Mouse (Mus musculus) midbrain, embryonic 14.5 days (tissue): ENCODE results near the gene Ffar1. TPM values are rescaled to one million over a fixed set of nuclear protein-coding genes. Genes with fewer than 3 reads are reported as not detected.
A peak's percentile ranks its signal among the peaks of the same experiment; 100 is the strongest.

Experiments used
- ATAC-seq: fragments of 200-750 bp; cut with Nextera tagmentation; 2 replicates; pipeline ENCODE4 v1.8.0; 2017; ENCODE audit warnings: moderate number of reproducible peaks, moderate library complexity; ENCODE audit not compliant: low FRiP score, low TSS enrichment
- DNase-seq: peaks from one replicate; pipeline ENCODE4 v3.0.0-alpha.2; 2015
- H3K27ac ChIP-seq: fragments of 300-500 bp; sonication (generic); replicated peaks from 2 replicates; pipeline ENCODE4 v1.5.1; 2014; ENCODE audit warnings: mild to moderate bottlenecking, low read depth, low read length, moderate library complexity
- H3K27me3 ChIP-seq: fragments of 300-500 bp; sonication (generic); 2 replicates; pipeline ENCODE4 v1.6.1; 2014; ENCODE audit warnings: low read length, control low read depth, mixed read lengths; ENCODE audit not compliant: control insufficient read depth, insufficient read depth
- H3K36me3 ChIP-seq: fragments of 300-500 bp; sonication (generic); 2 replicates; pipeline ENCODE4 v1.6.1; 2014; ENCODE audit warnings: low read length, control low read depth; ENCODE audit not compliant: control insufficient read depth, insufficient read depth
- H3K4me1 ChIP-seq: fragments of 300-500 bp; sonication (generic); 2 replicates; pipeline ENCODE4 v1.6.1; 2014; ENCODE audit warnings: mild to moderate bottlenecking, antibody characterized with exemption, low read length, control low read depth; ENCODE audit not compliant: control insufficient read depth, insufficient read depth
- H3K4me2 ChIP-seq: fragments of 300-500 bp; sonication (generic); 2 replicates; pipeline ENCODE4 v1.6.1; 2014; ENCODE audit warnings: mild to moderate bottlenecking, low read length, moderate library complexity
- H3K4me3 ChIP-seq: fragments of 300-500 bp; sonication (generic); replicated peaks from 2 replicates; pipeline ENCODE4 v1.5.1; 2014; ENCODE audit warnings: low read depth, low read length
- H3K9ac ChIP-seq: fragments of 300-500 bp; sonication (generic); replicated peaks from 2 replicates; pipeline ENCODE4 v1.6.1; 2014; ENCODE audit warnings: mild to moderate bottlenecking, low read length, moderate library complexity
- H3K9me3 ChIP-seq: fragments of 300-500 bp; sonication (generic); 2 replicates; pipeline ENCODE4 v1.6.1; 2016; ENCODE audit warnings: low read length, control low read depth, mixed read lengths; ENCODE audit not compliant: control insufficient read depth
- WGBS: fragments of 180-500 bp; shearing (Covaris S2); extraction: QIAGEN DNeasy Blood & Tissue Kit; methylation state at CpG from one replicate; pipeline ENCODE4 v1.1.7; 2014; 5-methylcytosine and 5-hydroxymethylcytosine counted together
- polyA plus RNA-seq: library from polyadenylated mRNA; unstranded; fragments of >200 nt; fragmentation: Nextera tagmentation; extraction: Ambion mirVana; gene quantifications from 2 replicates; pipeline ENCODE4 v1.2.1, GENCODE M21; 2014

The Ffar1 gene
- polyA plus RNA-seq, result not detected in 2 replicates

DNA sequence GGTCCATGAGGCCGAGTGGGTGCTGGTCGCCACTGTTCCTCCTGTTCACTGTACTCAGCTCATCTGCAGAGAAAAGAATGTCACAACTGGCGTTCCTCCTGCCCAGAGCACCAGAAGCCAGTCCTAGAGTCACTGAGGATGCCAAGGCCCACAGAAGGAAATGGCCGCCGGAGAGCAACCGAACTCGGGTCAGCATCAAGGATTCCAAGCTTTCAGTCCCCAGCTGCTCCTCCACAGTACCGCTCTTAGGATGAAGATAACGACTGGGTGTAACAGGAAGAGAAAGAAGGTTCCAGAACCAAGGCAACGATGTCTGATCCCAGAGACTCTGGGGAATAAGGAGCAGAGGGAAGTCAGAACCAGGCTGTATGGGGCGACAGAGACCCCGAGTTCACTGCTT, at the start of gene Ffar1:
Gene Ffar1, minus strand, starts transcription at position 101 of the 400 bp plus-strand sequence.
- no peaks in the 10 kb centered on the region for H3K36me3 ChIP-seq
- H3K9me3 ChIP-seq, result no peaks in the 10 kb centered on the region
- no peak within 1 kb of the TSS for H3K9ac ChIP-seq
- no peaks in the 10 kb centered on the region for H3K4me1 ChIP-seq
- H3K4me2 ChIP-seq, result no peak within 1 kb of the TSS
- no peaks in the 10 kb centered on the region for H3K27me3 ChIP-seq
- DNase-seq (no peak), ATAC-seq (no peak)
- no peak within 1 kb of the TSS for H3K27ac ChIP-seq
- WGBS, result 91% methylated on average over 12 of the region's 12 CpGs
- H3K4me3 ChIP-seq, result no peak within 1 kb of the TSS

DNA sequence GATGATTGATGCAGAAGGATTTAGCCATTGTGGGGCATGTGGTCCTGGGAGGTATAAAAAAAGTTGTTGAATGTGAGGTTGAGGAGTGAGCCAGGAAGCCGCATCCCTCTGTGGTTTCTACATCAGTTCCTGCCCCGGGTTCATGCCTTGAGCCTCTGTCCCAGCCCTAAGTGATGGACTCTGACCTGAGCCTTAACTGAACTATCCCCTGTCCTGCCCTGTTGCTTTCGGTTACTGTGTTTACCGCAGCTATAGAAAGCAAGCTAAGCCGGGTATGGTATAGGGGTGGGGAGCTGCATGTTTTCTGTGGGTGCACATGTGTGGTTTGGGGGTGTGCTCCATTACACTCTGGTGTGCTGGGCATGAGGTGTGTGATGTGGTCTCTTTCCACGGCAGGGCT, 48.4 kb upstream of the Ffar1 start:
- Histone ChIP-seq H3K4me1 (peaks cover 5% of the 10 kb centered on the region; the same call in 1 of the 2 replicates), H3K36me3 (no peaks in the 10 kb centered on the region), H3K4me2 (no peak overlapping the region), H3K27me3 (no peaks in the 10 kb centered on the region), H3K4me3 (no peak overlapping the region), H3K9me3 (no peaks in the 10 kb centered on the region), H3K9ac (no peak overlapping the region), H3K27ac (no peak overlapping the region)
- WGBS, result 81% methylated on average over 6 of the region's 6 CpGs
- DNase-seq (no peak), ATAC-seq (no peak)

DNA sequence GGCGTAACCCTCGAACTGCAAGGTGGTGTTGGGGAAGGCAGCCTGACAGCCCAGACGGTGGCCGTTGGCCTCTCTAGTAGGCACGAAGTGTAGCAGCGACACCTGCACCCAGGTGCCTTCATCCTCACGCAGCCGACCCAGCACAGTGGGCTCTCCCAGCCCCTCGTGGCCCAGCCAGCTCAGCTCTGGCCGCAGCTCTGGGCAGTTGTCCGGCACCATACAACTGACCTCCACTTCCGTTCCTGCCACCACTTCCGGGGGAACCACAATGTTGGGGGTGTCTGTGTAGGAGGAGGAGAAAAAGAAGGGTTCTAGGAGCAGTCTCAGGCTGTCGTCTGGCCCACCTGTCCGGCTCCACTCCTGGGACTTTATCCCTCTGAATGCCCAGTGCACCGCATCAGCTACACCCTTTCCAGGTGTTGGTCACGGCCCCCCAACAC, 47.6 kb upstream of the Ffar1 start:
- Histone ChIP-seq H3K27ac (no peak overlapping the region), H3K27me3 (no peaks in the 10 kb centered on the region), H3K4me3 (peak overlapping the region; percentile 20), H3K36me3 (no peaks in the 10 kb centered on the region), H3K9me3 (no peaks in the 10 kb centered on the region), H3K4me1 (peaks cover 5% of the 10 kb centered on the region; the same call in 1 of the 2 replicates), H3K9ac (no peak overlapping the region), H3K4me2 (peak overlapping the region; percentile 55)
- ATAC-seq (no peak), DNase-seq (no peak)
- WGBS, result 31% methylated on average over 17 of the region's 17 CpGs

DNA sequence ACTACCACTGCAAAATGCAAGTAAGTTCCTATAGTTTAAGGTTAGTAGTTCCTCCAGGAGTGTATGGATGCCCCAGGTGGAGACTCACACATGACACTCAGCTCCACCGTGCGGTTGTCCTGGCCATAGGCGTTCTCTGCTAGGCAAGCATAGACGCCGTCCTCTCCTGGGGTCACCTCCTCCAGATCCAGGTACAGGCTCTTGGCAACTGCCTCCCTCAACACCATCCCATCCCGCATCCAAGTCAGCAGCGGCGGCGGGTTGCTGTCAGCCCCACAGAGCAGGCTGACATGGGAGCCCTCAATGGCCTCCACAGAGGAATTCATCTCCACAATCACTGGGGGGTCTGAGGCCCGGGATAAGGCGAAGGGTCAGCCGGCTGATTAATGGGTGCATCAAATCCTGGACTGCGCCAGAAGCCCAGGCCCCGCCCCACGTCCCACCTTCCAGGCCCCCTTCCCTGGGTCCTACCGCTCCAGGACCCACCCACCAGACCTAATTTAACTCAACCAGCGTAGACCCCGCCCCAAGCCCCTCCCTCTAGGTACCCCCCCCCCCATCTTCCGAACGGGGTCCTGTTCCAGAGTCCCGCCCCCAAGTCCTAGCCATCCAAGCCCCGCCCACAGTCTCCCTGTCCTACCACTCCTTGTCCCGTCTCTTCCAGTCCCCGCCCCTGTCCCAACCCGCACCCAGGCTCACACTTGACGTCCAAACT, 47.1 kb upstream of the Ffar1 start:
- Histone ChIP-seq H3K36me3 (no peaks in the 10 kb centered on the region), H3K27ac (no peak overlapping the region), H3K4me1 (peaks cover 5% of the 10 kb centered on the region; the same call in 1 of the 2 replicates), H3K4me2 (peak overlapping the region; percentile 55), H3K4me3 (peak overlapping the region; percentile 20), H3K9ac (0 out of 2 replicates have a peak overlapping the region, but pooled peaks have one; percentile 16), H3K9me3 (no peaks in the 10 kb centered on the region), H3K27me3 (no peaks in the 10 kb centered on the region)
- whole genome bisulfite sequencing, result 2% methylated on average over 24 of the region's 26 CpGs
- DNase-seq (peak; percentile 39), ATAC-seq (peak; percentile 46; the same call in 1 of the 2 replicates)

DNA sequence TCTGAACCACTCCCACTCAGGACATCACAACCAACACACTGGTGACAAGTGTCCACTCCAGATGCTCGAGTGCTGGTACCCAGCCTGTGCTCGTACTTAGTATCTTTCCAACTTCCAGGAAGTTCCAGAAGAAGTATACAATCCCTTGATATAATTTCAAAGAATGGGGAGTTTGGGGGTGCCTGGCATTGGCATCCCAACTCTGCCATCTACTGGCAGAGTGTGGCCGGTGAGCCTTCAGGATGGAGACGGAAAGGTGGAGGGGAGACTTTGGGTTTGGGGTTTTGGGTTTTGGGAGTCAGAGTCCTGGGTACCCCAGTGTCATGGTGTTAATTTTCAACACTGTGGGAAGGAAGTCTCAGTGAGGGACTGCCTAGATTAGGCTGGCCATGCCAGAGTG, 42.7 kb upstream of the Ffar1 start:
- H3K9me3 ChIP-seq, result no peaks in the 10 kb centered on the region
- DNase-seq, result peak; percentile 10
- no peak overlapping the region for H3K27ac ChIP-seq
- WGBS, result 62% methylated on average over 4 of the region's 4 CpGs
- no peaks in the 10 kb centered on the region for H3K36me3 ChIP-seq
- peaks cover 5% of the 10 kb centered on the region; the same call in 1 of the 2 replicates for H3K4me1 ChIP-seq
- H3K27me3 ChIP-seq, result no peaks in the 10 kb centered on the region
- H3K4me2 ChIP-seq, result no peak overlapping the region
- no peak overlapping the region for H3K4me3 ChIP-seq
- no peak for ATAC-seq
- no peak overlapping the region for H3K9ac ChIP-seq

DNA sequence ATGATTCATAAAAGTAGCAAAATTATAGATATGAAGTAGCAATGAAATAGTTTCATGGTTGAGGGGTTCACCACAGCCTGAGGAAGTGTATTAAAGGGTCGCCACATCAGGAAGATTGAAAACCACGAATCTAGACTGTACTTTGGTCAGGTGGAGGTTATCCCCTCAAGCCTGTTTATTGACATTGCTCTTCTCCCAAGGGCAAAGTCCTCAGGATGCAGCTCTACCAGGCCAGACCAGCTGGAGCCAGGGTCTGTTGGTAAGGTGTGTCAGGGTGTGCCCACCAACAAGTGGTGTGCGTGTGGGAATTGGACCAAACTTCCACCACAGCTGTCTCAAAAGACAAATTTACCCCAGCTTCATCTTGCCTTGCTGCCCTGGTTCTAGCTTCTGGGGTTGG, 33.9 kb upstream of the Ffar1 start:
- H3K36me3 ChIP-seq, result no peaks in the 10 kb centered on the region
- no peaks in the 10 kb centered on the region for H3K4me1 ChIP-seq
- no peak overlapping the region for H3K9ac ChIP-seq
- H3K27ac ChIP-seq, result no peak overlapping the region
- 97% methylated on average over 3 of the region's 3 CpGs for WGBS
- no peak overlapping the region for H3K4me3 ChIP-seq
- H3K9me3 ChIP-seq, result no peaks in the 10 kb centered on the region
- H3K27me3 ChIP-seq, result no peaks in the 10 kb centered on the region
- H3K4me2 ChIP-seq, result no peak overlapping the region
- DNase-seq (no peak), ATAC-seq (no peak)

DNA sequence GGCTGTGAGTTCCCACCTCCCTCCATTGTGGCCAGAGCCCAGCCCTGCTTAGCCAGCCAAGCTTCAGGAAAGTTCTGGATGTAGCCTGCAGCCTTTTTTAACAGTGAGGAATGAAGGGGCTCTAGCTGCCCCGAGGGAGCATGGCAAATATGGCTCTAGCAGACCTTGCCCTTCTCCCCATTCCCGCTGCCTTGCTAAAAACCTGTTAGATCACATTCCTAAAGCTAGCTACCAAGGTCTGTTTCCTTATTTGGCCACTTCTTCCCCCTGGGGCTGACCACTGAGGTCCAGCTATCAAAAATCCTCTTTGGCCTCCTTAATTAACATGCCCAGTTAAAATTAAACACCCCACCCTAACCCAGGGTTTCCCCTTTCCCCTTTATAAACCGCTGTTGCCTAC, 31.2 kb upstream of the Ffar1 start:
- H3K4me2 ChIP-seq, result no peak overlapping the region
- ATAC-seq (no peak), DNase-seq (no peak)
- H3K36me3 ChIP-seq, result no peaks in the 10 kb centered on the region
- no peaks in the 10 kb centered on the region for H3K27me3 ChIP-seq
- no peaks in the 10 kb centered on the region for H3K9me3 ChIP-seq
- no peaks in the 10 kb centered on the region for H3K4me1 ChIP-seq
- no peak overlapping the region for H3K27ac ChIP-seq
- no peak overlapping the region for H3K9ac ChIP-seq
- no peak overlapping the region for H3K4me3 ChIP-seq
- WGBS, result 77% methylated on average over 3 of the region's 3 CpGs

DNA sequence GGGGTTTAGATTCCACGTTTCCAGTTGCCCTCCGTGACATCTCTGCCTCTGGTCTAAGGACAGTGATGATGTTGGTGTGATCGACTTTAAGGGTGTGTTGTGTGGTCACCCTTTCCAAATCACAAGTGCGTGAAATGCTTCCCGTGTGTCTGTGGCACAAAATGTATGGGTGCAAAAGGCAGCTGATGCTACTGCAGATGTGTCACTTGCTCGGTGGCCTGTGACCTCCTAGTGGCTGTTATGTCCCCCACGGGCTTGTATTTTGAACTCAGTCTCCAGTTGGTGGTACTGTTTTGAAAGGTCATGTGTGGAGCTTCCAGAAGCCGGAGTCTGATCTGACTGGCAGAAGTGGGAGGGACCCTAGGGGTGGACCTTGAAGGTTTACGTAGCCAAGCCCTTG, 30.4 kb upstream of the Ffar1 start:
- H3K9ac ChIP-seq, result no peak overlapping the region
- H3K27me3 ChIP-seq, result no peaks in the 10 kb centered on the region
- DNase-seq (no peak), ATAC-seq (no peak)
- H3K9me3 ChIP-seq, result no peaks in the 10 kb centered on the region
- no peak overlapping the region for H3K4me3 ChIP-seq
- H3K36me3 ChIP-seq, result no peaks in the 10 kb centered on the region
- H3K4me2 ChIP-seq, result no peak overlapping the region
- H3K4me1 ChIP-seq, result no peaks in the 10 kb centered on the region
- 87% methylated on average over 9 of the region's 9 CpGs for WGBS
- H3K27ac ChIP-seq, result no peak overlapping the region

DNA sequence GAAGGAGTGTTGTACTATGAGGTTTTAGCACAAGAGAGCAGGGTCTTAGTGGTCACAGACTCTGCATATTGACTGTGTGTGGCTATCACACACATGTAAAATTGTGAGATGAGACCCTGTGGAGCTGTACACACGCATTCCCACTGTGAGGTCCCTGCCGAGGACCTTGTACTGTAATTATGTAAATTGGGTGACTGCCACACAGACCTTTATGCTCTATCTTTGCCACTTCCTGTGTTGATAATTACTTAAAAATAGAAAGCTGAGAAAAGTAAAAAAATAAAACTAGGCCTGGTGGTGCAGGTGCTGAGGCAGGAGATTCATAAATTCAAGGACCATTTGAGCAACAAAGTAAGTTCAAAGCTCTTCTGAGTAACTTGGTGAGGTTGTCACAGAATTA, 29.3 kb upstream of the Ffar1 start:
- Histone ChIP-seq H3K9me3 (no peaks in the 10 kb centered on the region), H3K9ac (no peak overlapping the region), H3K27ac (no peak overlapping the region), H3K36me3 (no peaks in the 10 kb centered on the region), H3K4me3 (no peak overlapping the region), H3K4me2 (no peak overlapping the region), H3K4me1 (no peaks in the 10 kb centered on the region), H3K27me3 (no peaks in the 10 kb centered on the region)
- DNase-seq (no peak), ATAC-seq (no peak)
- 84% methylated on average over 2 of the region's 2 CpGs for WGBS
